Mouse (Mus musculus) stomach, embryonic 14.5 days (tissue): ENCODE measurements around the gene Itln1. TPM values are rescaled to one million over a fixed set of nuclear protein-coding genes. Genes with fewer than 3 reads are reported as not detected.

Experiments used
- ATAC-seq: fragments of 200-750 bp; cut with Nextera tagmentation; 2 replicates; pipeline ENCODE4 v1.8.0; 2017; ENCODE audit warnings: low read depth, moderate TSS enrichment; ENCODE audit not compliant: insufficient number of reproducible peaks, insufficient read depth, low FRiP score
- H3K27ac ChIP-seq: fragments of 300-500 bp; sonication (generic); 2 replicates; pipeline ENCODE4 v1.5.1; 2014; ENCODE audit warnings: mild to moderate bottlenecking, low read length, moderate library complexity, mixed read lengths
- H3K27me3 ChIP-seq: fragments of 300-500 bp; sonication (generic); 2 replicates; pipeline ENCODE4 v1.6.1; 2014; ENCODE audit warnings: low read length, control low read depth, mixed read lengths; ENCODE audit not compliant: control insufficient read depth, insufficient read depth
- H3K36me3 ChIP-seq: fragments of 300-500 bp; sonication (generic); 2 replicates; pipeline ENCODE4 v1.6.1; 2014; ENCODE audit warnings: mild to moderate bottlenecking, control low read depth, low read length, moderate library complexity, mixed read lengths; ENCODE audit not compliant: control insufficient read depth, insufficient read depth
- H3K4me1 ChIP-seq: fragments of 300-500 bp; sonication (generic); 2 replicates; pipeline ENCODE4 v1.6.1; 2014; ENCODE audit warnings: low read length, control low read depth, mixed read lengths; ENCODE audit not compliant: control insufficient read depth, insufficient read depth
- H3K4me2 ChIP-seq: fragments of 300-500 bp; sonication (generic); replicated peaks from 2 replicates; pipeline ENCODE4 v1.6.1; 2014; ENCODE audit warnings: low read depth, low read length, control low read depth
- H3K4me3 ChIP-seq: fragments of 300-500 bp; sonication (generic); 2 replicates; pipeline ENCODE4 v1.5.1; 2014; ENCODE audit warnings: low read depth, low read length, control low read depth
- H3K9ac ChIP-seq: fragments of 300-500 bp; sonication (generic); replicated peaks from 2 replicates; pipeline ENCODE4 v1.6.1; 2014; ENCODE audit warnings: low read depth, mild to moderate bottlenecking, control low read depth, low read length, moderate library complexity, mixed read lengths
- H3K9me3 ChIP-seq: fragments of 300-500 bp; sonication (generic); 2 replicates; pipeline ENCODE4 v1.6.1; 2016; ENCODE audit warnings: low read depth, low read length, control low read depth; ENCODE audit not compliant: control insufficient read depth
- WGBS: fragments of 180-500 bp; shearing (Covaris S2); extraction: QIAGEN DNeasy Blood & Tissue Kit; methylation state at CpG from one replicate; pipeline ENCODE4 v1.1.7; 2014; 5-methylcytosine and 5-hydroxymethylcytosine counted together
- polyA plus RNA-seq: library from polyadenylated mRNA; unstranded; fragments of >200 nt; fragmentation: Nextera tagmentation; extraction: Ambion mirVana; gene quantifications from 2 replicates; pipeline ENCODE4 v1.2.1, GENCODE M21; 2014

Gene Itln1
- polyA plus RNA-seq, 1 experiment from 2014 or later: not detected

GRCm38 (mm10) chr1:171503592-171504291, 31.4 kb downstream of the Itln1 start:
- H3K27ac ChIP-seq: peak overlapping the region; percentile 93
- H3K4me3 ChIP-seq: peak overlapping the region; percentile 47
- ATAC-seq: peak; percentile 66
- 0 out of 2 replicates have a peak, but pooled peaks cover 3% of the 10 kb centered on the region for H3K4me1 ChIP-seq
- WGBS: under 1% methylated on average over 53 of the region's 53 CpGs
- H3K27me3 ChIP-seq: no peaks in the 10 kb centered on the region
- H3K9ac ChIP-seq: peak overlapping the region; percentile 43
- peak overlapping the region; percentile 50 for H3K4me2 ChIP-seq
- H3K36me3 ChIP-seq: no peaks in the 10 kb centered on the region
- H3K9me3 ChIP-seq: no peaks in the 10 kb centered on the region

DNA sequence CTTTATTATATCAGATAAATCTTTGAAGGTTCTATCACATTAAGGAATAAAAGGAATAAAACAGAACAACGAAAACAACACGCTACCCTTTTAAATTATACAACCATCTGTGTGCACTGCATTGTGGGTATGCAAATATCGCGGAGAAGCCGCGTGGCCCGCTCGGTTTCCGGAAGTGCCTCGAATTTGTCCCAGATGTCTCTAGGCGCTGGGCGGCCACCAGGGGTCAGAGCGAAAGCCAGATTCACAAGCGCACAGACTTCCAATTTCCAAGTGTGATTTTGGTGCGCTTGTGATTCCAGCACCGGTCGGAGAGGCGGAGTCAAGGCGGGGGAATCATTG, 31.9 kb downstream of the Itln1 start, which contains the start of gene Alyref2:
Gene Alyref2, plus strand, starts transcription at position 229 of the 342 bp plus-strand sequence.
- ATAC-seq: peak; percentile 85
- Histone ChIP-seq H3K9me3 (no peaks in the 10 kb centered on the region), H3K27ac (peak within 1 kb of the TSS; percentile 93), H3K36me3 (no peaks in the 10 kb centered on the region), H3K27me3 (no peaks in the 10 kb centered on the region), H3K9ac (peak within 1 kb of the TSS; percentile 43), H3K4me1 (0 out of 2 replicates have a peak, but pooled peaks cover 3% of the 10 kb centered on the region), H3K4me3 (peak within 1 kb of the TSS; percentile 47), H3K4me2 (peak within 1 kb of the TSS; percentile 50)
- WGBS: 0% methylated on average over 19 of the region's 19 CpGs

DNA sequence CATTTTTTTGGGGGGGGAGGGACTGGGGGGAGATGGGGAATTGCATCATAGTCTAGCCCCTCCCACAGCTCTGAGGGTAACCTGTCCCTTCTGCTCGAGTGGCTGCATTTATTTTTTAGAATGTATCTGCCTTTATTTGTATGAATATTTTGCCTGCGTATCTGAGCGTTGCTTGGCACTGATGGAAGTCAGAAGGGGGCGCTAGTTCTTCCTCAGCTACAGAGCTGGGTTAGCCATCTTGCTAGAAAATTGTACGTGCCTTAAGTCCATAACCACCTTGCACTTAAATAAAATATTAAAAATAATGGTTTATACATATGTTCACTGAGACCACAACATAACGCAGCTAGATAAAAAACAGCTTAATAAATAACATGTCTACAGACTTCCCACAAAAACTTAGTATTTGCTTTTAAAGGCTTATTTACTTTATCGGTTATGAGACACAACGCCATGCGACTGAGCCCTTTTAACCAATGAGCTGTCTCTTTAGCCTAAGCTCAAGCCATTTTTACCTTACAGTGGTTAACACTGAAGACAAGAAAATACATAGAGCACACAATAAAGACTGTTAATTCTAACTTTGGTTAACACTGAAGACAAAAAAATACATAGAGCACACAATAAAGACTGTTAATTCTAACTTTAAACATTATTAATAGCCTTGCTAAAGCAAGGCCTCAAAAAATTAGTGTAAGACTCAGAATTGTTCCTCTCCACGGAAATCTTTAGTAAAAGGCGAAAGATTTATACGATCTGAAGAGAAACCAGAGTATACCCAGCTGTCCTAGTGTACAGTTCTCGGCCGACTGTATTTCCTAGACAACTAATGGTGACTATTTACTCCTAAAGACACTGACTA, 32.5 kb downstream of the Itln1 start:
- peak overlapping the region; percentile 50 for H3K4me2 ChIP-seq
- WGBS: 1% methylated on average over 14 of the region's 14 CpGs
- 0 out of 2 replicates have a peak, but pooled peaks cover 3% of the 10 kb centered on the region for H3K4me1 ChIP-seq
- H3K36me3 ChIP-seq: no peaks in the 10 kb centered on the region
- no peak overlapping the region for H3K9ac ChIP-seq
- H3K27me3 ChIP-seq: no peaks in the 10 kb centered on the region
- peak; percentile 86 for ATAC-seq
- H3K27ac ChIP-seq: peak overlapping the region; percentile 93
- peak overlapping the region; percentile 47; the same call in 1 of the 2 replicates for H3K4me3 ChIP-seq
- H3K9me3 ChIP-seq: no peaks in the 10 kb centered on the region

- no peak overlapping the region for H3K9ac ChIP-seq
- H3K36me3 ChIP-seq: no peaks in the 10 kb centered on the region
- H3K27ac ChIP-seq: peak overlapping the region; percentile 93; the same call in 1 of the 2 replicates
- no peak overlapping the region for H3K4me3 ChIP-seq
- no peak for ATAC-seq
- peak overlapping the region; percentile 24 for H3K4me2 ChIP-seq
- 0 out of 2 replicates have a peak, but pooled peaks cover 3% of the 10 kb centered on the region for H3K4me1 ChIP-seq
- WGBS: 10% methylated on average over 5 of the region's 5 CpGs
- no peaks in the 10 kb centered on the region for H3K9me3 ChIP-seq
- no peaks in the 10 kb centered on the region for H3K27me3 ChIP-seq
Measured at GRCm38 (mm10) chr1:171501636-171502080, 33.4 kb downstream of the Itln1 start.

DNA sequence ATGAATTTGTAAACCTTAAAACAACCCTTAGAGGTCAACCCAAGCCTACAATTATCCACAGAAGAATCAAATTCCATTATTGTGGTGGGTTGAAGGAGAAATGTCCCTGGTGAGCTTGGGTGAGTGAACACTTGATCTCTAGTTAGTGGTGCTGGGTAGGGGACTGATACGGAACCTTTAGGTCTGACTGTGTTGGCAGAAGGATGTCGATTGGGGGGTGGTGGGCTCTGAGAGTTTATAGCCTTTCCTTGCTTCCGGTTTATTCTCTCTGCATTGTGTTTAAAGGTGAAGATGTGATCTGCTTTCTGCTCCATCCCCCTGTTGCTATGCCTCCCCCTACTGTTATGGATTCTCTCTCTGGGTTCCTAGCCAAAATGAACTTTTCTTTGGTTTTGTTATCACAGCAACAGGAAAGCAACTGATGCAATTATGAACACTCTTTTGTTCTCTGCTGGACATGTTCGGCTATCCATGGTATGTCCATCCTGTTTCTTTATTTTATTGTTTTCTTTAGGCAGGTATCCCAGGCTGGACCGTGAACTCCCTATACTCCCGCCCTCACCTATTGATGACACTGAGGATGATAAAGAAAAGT, 34.0 kb downstream of the Itln1 start:
- H3K4me3 ChIP-seq: no peak overlapping the region
- H3K9ac ChIP-seq: no peak overlapping the region
- 0 out of 2 replicates have a peak, but pooled peaks cover 3% of the 10 kb centered on the region for H3K4me1 ChIP-seq
- H3K27me3 ChIP-seq: no peaks in the 10 kb centered on the region
- no peak overlapping the region for H3K27ac ChIP-seq
- ATAC-seq: no peak
- WGBS: 62% methylated on average over 6 of the region's 6 CpGs
- no peaks in the 10 kb centered on the region for H3K9me3 ChIP-seq
- H3K4me2 ChIP-seq: no peak overlapping the region
- no peaks in the 10 kb centered on the region for H3K36me3 ChIP-seq

- 0 out of 2 replicates have a peak, but pooled peaks cover 3% of the 10 kb centered on the region for H3K4me1 ChIP-seq
- H3K4me2 ChIP-seq: no peak overlapping the region
- no peaks in the 10 kb centered on the region for H3K27me3 ChIP-seq
- H3K9ac ChIP-seq: no peak overlapping the region
- no peaks in the 10 kb centered on the region for H3K36me3 ChIP-seq
- no peaks in the 10 kb centered on the region for H3K9me3 ChIP-seq
- H3K27ac ChIP-seq: no peak overlapping the region
- H3K4me3 ChIP-seq: no peak overlapping the region
- no peak for ATAC-seq
- 84% methylated on average over 5 of the region's 5 CpGs for WGBS
Measured at GRCm38 (mm10) chr1:171499856-171500255, 35.2 kb downstream of the Itln1 start.

GRCm38 (mm10) chr1:171495371-171495770, 39.7 kb downstream of the Itln1 start:
- no peak overlapping the region for H3K4me2 ChIP-seq
- no peak overlapping the region for H3K4me3 ChIP-seq
- peaks cover 6% of the 10 kb centered on the region for H3K9me3 ChIP-seq
- H3K36me3 ChIP-seq: no peaks in the 10 kb centered on the region
- no peaks in the 10 kb centered on the region for H3K4me1 ChIP-seq
- no peak overlapping the region for H3K27ac ChIP-seq
- no peak for ATAC-seq
- 87% methylated on average over 6 of the region's 6 CpGs for WGBS
- no peaks in the 10 kb centered on the region for H3K27me3 ChIP-seq
- H3K9ac ChIP-seq: no peak overlapping the region

- H3K4me3 ChIP-seq: no peak overlapping the region
- ATAC-seq: no peak
- no peak overlapping the region for H3K9ac ChIP-seq
- peaks cover 6% of the 10 kb centered on the region for H3K9me3 ChIP-seq
- H3K36me3 ChIP-seq: no peaks in the 10 kb centered on the region
- H3K4me2 ChIP-seq: no peak overlapping the region
- no peaks in the 10 kb centered on the region for H3K4me1 ChIP-seq
- 91% methylated on average over 13 of the region's 13 CpGs for WGBS
- no peaks in the 10 kb centered on the region for H3K27me3 ChIP-seq
- no peak overlapping the region for H3K27ac ChIP-seq
Measured at GRCm38 (mm10) chr1:171494241-171494640, 40.9 kb downstream of the Itln1 start.
